Mouse (Mus musculus) ZHBTc4 (cell line): ENCODE results near the gene Sbf2.

Experiments used
- DNase-seq: peaks from one replicate; pipeline ENCODE4 v3.0.0-alpha.2; 2011; ENCODE audit warnings: low read depth, low spot score

Sbf2 gene

GRCm38 (mm10) chr7:110281435-110282256 is 333.1 kb downstream of the Sbf2 start:
- DNase-seq: no peak

- no peak for DNase-seq
Observed at GRCm38 (mm10) chr7:110279183-110279582, 335.5 kb downstream of the Sbf2 start.

- no peak for DNase-seq
Observed at GRCm38 (mm10) chr7:110277734-110278245, 336.9 kb downstream of the Sbf2 start.

- DNase-seq: peak; percentile 37
Observed at GRCm38 (mm10) chr7:110272434-110272833, 342.3 kb downstream of the Sbf2 start.

DNA sequence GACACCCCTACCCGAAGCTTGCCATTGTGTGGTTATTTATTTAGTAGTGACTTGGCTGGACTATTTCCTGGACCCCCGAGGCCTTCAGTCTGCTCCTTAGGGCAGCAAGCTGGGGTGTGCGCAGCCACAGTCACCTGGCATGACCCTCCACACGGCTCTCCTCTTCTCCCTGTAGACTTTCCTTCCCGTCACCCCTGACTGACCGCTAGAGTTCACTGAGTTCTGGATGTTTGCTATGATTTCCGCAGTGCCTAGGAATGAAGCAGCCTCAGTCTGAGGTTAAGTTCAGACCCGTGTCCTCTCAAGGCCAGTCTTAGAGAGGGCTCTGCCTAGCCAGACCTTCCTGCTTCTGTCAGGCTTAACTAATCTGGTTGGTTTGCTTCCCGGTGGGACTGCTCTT is 342.9 kb downstream of the Sbf2 start:
- DNase-seq: no peak

GRCm38 (mm10) chr7:110270455-110270854 is 344.3 kb downstream of the Sbf2 start:
- no peak for DNase-seq

GRCm38 (mm10) chr7:110269777-110270176 is 344.9 kb downstream of the Sbf2 start:
- DNase-seq: no peak

GRCm38 (mm10) chr7:110268511-110268910 is 346.2 kb downstream of the Sbf2 start:
- no peak for DNase-seq

GRCm38 (mm10) chr7:110267994-110268393 is 346.7 kb downstream of the Sbf2 start:
- DNase-seq: no peak

GRCm38 (mm10) chr7:110267014-110267413 is 347.7 kb downstream of the Sbf2 start:
- no peak for DNase-seq

GRCm38 (mm10) chr7:110265796-110266195 is 348.9 kb downstream of the Sbf2 start:
- DNase-seq: peak; percentile 89

DNA sequence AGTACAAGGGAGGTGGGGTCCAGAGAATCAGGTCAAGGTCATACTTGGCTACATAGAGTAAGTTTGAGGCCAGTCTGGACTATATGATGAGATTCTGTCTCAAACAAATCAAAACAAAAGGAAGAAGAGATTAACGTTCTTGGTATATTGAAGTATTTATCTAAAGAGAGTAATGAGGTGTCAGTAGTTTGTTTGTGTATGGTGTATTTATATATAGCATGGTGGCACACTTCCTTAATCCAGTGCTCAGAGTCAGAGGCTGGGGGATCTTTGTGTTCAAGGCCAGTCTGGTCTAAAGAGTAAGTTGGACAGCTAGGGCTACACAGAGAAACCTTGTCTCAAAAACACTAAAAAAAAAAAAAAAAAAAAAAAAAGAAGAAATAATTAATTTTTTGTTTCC is 351.2 kb downstream of the Sbf2 start:
- DNase-seq: no peak

GRCm38 (mm10) chr7:110262661-110263060 is 352.1 kb downstream of the Sbf2 start:
- DNase-seq: no peak

GRCm38 (mm10) chr7:110261807-110262206 is 352.9 kb downstream of the Sbf2 start:
- DNase-seq: no peak

DNA sequence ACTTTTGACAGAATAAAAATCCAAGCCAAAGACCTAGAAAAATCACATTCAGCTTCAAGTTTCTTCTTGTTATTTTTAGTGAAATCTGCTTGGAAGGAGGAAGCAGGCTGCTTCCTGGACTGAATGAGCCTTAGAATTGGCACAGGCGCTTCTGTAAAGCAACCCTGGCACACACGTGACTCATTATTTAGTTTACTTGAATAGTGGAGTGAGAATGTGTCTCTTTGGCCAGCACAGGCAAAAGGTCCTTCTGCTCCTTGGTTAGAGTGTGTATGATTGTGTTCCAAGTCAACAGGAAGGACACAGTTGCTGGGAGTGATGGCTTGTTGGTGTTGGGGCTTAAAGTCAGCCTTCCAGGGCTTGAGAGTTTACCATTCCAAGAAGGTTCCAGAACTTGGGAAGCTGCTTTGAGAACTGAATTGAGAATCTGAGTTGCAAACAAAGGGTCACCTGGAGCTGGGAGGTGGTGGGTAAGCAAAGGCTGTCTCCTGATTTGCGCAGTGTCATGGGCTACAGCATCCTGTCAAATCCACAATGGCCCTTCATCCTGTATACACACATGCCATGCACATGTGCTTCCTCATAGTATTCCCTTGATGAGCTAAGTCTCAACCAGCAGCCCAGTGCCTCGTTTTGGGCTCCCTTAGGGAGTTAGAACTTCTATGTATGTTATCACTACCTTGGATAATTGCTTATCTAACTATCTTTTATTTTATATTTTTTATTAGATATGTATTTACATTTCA is 354.6 kb downstream of the Sbf2 start:
- no peak for DNase-seq

- no peak for DNase-seq
Observed at GRCm38 (mm10) chr7:110258196-110258950, 356.3 kb downstream of the Sbf2 start.
